Mouse (Mus musculus) brown adipose tissue, adult 24 weeks (tissue): ENCODE data around the gene Trpm4. TPM values are rescaled to one million over a fixed set of nuclear protein-coding genes. Genes with fewer than 3 reads are reported as not detected.

Source experiments
- H3K27ac ChIP-seq: fragments of 200-500 bp; replicated peaks from 2 replicates; pipeline ENCODE4 v1.5.1; 2012; ENCODE audit warnings: low read depth, mild to moderate bottlenecking, low read length
- H3K4me1 ChIP-seq: fragments of 200-500 bp; 2 replicates; pipeline ENCODE4 v1.6.1; 2012; ENCODE audit warnings: low read length, mixed read lengths; ENCODE audit not compliant: control insufficient read depth, insufficient read depth, insufficient read length
- H3K4me3 ChIP-seq: fragments of 200-500 bp; 2 replicates; pipeline ENCODE4 v1.5.1; 2012; ENCODE audit warnings: low read depth, mild to moderate bottlenecking, low read length, moderate library complexity; ENCODE audit not compliant: insufficient read depth
- polyA plus RNA-seq: library from polyadenylated mRNA; stranded (reverse); fragments of >200 nt; gene quantifications from 2 replicates; pipeline ENCODE4 v1.2.4, GENCODE M21; 2012; ENCODE audit not compliant: missing spikeins, insufficient read depth, insufficient read length

The Trpm4 gene
- 4.0 and 5.0 TPM in 2 replicates for polyA plus RNA-seq

DNA sequence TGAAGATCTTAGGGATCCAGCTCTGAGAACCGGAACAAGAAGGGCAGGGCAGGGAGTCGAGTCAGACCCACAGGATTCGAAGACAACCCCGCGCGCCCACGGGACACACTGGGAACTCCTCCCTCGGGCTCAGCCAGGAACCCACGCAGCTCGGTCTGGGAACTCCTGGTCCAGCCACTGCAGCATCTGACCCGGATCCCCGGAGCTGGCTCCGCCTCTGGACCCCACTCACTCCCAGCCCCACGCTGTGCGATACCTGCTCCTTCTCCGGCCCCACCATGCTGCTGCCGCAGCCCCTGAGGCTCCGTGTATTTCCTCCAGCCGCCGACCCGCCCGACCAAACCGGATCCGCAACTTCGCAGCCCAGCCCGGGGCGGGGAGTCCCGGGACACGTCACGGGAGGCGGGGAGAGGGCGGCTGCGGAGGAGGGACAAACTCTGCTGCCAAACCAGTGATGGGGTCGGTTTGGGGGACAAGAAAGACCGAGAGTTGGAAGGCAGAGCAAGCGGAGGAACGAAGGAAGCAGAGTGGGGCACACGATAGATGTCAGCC is at the start of gene Trpm4:
Gene Trpm4, minus strand, starts transcription at position 350 of the 552 bp plus-strand sequence.
- peak within 1 kb of the TSS; percentile 74 for H3K4me3 ChIP-seq
- H3K4me1 ChIP-seq = peaks cover 11% of the 10 kb centered on the region
- H3K27ac ChIP-seq = peak within 1 kb of the TSS; percentile 42; the same call in 1 of the 2 replicates

- no peak overlapping the region for H3K27ac ChIP-seq
- no peak overlapping the region for H3K4me3 ChIP-seq
- H3K4me1 ChIP-seq = no peaks in the 10 kb centered on the region
Measured at GRCm38 (mm10) chr7:45376057-45376456, 42.5 kb upstream of the Trpm4 start.

DNA sequence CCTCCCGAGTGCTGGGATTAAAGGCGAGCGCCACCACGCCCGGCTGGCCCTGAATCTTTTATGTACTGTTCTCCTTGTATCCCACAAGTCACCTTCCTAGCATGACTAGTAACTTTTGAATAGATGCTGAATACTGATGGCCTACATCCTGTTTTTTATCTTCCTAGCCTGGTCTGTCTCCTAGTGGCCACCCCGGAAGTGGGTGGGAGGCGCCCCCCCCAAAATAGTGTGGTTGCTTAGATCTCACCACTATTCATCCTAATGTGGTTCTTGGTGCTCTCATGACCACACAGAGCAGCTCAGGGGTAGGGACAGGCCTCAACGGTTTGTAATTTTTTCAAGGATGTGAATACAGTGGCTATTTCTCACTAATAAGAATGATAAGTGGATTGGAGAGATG is 41.0 kb upstream of the Trpm4 start:
- Histone ChIP-seq H3K27ac (no peak overlapping the region), H3K4me1 (no peaks in the 10 kb centered on the region)

GRCm38 (mm10) chr7:45372371-45372770 is 38.8 kb upstream of the Trpm4 start:
- Histone ChIP-seq H3K27ac (no peak overlapping the region), H3K4me1 (no peaks in the 10 kb centered on the region), H3K4me3 (no peak overlapping the region)

More for the DNA sequence above, 41.0 kb upstream of the Trpm4 start:
- H3K4me3 ChIP-seq = no peak overlapping the region

DNA sequence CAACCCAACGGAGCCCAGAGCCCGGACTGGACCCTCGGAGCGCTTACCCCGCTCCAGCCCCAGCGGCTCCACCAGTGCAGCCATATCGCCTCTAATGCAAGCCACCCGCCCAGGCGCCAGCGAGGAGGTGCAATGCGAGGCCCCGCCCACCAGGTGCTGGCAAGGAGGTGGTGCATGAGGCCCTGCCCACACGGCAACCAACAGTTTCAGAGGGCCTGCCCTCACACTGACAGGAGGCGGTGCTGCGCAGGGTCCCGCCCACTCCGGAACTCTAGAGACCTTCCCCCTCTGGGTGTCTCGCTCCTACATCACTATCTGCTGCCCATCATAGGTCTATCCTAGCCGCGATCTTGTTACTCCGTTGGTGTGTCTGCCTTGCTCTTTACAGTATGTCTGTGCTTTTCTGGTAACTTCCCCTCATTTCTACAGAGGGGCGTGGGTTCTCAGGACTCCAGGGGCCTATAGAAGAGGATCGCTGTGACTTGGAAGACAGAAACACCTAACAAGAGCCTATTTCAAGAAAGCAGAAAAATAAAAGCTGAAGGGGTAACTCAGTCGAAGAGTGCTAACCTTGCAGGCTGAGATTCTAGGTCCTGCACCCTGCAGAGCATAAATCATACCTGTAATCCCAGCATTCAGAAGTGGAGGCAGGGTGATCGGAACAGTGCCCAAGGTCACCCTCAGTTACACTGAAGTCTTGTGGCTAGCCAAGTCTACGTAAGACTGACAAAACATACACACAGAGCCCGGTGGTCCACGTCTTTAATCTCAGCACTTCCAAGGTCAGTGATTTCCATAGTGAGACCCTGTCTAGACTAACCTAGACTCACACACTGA is 37.1 kb upstream of the Trpm4 start, which contains the start of gene Lin7b:
Gene Lin7b, minus strand, starts transcription at position 109 of the 837 bp plus-strand sequence.
- Histone ChIP-seq H3K27ac (no peak within 1 kb of the TSS), H3K4me1 (peaks cover 4% of the 10 kb centered on the region; the same call in 1 of the 2 replicates), H3K4me3 (peak within 1 kb of the TSS; percentile 56)

GRCm38 (mm10) chr7:45369836-45370474 is 36.4 kb upstream of the Trpm4 start:
- H3K4me3 ChIP-seq = peak overlapping the region; percentile 56
- H3K27ac ChIP-seq = no peak overlapping the region
- H3K4me1 ChIP-seq = peaks cover 4% of the 10 kb centered on the region; the same call in 1 of the 2 replicates

DNA sequence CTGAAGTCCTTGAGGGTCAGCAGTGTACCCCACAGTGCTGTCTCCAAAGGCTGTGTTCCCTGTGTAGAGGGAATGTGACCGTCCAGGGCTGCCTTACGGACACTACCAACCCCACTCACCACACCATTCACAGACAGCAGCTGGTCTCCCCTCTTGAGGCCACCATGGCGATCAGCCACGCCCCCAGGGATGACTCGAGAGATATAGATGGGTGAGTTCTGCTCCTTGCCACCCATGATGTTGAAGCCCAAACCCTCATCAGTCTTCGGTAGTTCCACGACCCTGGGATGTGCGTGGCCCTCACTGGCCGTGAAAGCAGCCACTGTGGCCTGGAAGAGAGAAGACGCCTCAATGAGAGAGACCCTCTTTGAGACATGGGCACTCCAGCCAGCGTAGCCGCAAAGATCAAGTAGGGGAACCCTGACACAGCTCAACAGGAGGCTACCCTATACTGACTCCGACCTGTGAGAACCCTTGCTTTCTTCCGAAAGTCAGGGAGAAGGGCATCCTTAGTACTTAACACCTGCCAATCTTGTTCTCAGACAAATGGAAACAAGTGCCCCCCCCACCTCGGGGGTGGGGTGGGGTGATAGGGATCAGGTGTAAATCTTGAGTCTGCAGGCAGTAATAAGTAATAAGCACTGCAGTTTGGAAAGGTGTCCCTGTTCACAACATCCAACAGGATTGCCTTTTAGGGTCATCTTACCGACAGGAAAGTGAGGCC is 35.6 kb upstream of the Trpm4 start:
- no peak overlapping the region for H3K27ac ChIP-seq
- peaks cover 4% of the 10 kb centered on the region; the same call in 1 of the 2 replicates for H3K4me1 ChIP-seq
- no peak overlapping the region for H3K4me3 ChIP-seq

DNA sequence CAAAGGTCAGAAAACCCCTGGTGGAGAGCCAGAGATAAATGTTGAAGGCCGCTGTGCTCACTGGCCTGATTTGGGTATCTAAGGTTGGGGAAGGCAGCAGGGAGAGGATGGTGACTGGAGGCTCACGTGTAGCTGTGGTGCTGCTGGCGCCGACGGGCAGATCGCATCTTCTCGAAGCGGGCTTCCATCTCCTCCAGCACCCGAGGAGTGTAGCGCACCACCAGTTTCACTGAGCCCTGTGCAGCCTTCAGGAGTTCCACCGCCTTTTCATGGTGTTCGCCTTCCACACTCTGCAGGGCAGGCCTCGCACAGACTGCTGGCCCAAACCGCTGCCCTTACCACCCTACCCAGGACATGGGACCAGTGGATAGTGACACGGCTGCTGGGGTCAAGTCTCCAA is 34.6 kb upstream of the Trpm4 start:
- Histone ChIP-seq H3K4me1 (peaks cover 4% of the 10 kb centered on the region; the same call in 1 of the 2 replicates), H3K27ac (no peak overlapping the region), H3K4me3 (no peak overlapping the region)

DNA sequence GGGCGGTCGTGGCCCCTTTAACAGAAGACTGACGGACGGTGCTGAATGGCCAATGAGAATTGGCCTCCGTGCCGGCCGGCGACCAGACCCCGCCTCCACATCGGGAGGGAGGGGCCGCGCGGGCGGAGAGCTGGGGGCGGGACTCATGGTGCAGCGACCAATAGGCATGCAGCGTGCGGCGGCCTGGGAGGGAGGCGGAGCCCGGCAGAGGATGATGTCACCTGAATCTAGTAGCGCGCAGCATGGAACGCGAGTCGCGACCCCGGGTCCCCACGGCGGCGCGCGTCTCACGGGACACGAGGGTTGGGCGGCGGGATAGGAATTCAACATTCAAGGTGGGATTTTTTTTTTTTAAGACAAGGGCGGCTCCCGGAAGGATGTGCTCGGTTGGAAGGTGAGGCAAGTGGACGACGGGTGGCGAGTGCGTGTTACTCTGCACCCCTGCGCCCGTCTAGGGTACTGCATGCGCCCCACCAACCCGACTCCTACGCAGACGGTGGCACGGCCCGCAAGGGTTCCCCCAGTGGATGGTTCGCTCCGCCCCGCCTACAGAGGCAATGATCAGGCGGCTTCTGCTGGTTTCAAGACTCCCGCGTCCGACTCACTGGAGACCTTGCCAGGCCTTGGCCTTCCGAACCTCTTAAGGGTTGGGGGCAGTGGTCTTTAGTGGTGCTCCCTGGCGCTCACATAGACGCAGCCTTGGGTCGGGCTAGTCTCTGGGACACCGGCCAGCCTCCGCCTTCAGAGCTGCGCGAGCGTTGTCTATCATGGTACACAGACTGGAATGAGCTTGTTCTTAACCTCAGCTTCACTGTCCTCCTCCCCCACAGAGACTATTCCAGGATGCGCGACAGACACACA is 33.7 kb upstream of the Trpm4 start:
- Histone ChIP-seq H3K27ac (no peak overlapping the region), H3K4me1 (peaks cover 4% of the 10 kb centered on the region; the same call in 1 of the 2 replicates), H3K4me3 (peak overlapping the region; percentile 85)

DNA sequence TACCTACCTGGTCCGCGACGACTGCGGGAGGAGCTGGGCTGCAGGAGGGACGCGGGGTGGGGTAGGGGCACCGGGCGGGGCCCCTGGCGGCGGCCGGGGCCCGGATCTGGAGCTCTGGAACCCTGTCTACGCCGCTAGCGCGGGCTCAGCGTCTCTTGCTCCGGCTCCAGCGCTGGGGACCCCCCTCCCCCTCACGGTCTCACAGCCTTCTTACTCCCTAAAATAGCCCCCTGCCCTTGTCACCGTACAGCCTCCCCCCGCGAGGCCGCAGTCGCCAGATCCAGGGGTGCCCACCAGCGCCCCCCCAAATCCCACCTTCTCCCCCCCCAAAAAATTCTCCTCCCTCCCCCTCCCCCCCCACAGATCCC is 33.1 kb upstream of the Trpm4 start, which contains the start of gene Ppfia3:
Gene Ppfia3, minus strand, starts transcription at position 368 of the 368 bp plus-strand sequence.
- no peak within 1 kb of the TSS for H3K27ac ChIP-seq
- H3K4me1 ChIP-seq = peaks cover 4% of the 10 kb centered on the region; the same call in 1 of the 2 replicates
- H3K4me3 ChIP-seq = peak within 1 kb of the TSS; percentile 85

DNA sequence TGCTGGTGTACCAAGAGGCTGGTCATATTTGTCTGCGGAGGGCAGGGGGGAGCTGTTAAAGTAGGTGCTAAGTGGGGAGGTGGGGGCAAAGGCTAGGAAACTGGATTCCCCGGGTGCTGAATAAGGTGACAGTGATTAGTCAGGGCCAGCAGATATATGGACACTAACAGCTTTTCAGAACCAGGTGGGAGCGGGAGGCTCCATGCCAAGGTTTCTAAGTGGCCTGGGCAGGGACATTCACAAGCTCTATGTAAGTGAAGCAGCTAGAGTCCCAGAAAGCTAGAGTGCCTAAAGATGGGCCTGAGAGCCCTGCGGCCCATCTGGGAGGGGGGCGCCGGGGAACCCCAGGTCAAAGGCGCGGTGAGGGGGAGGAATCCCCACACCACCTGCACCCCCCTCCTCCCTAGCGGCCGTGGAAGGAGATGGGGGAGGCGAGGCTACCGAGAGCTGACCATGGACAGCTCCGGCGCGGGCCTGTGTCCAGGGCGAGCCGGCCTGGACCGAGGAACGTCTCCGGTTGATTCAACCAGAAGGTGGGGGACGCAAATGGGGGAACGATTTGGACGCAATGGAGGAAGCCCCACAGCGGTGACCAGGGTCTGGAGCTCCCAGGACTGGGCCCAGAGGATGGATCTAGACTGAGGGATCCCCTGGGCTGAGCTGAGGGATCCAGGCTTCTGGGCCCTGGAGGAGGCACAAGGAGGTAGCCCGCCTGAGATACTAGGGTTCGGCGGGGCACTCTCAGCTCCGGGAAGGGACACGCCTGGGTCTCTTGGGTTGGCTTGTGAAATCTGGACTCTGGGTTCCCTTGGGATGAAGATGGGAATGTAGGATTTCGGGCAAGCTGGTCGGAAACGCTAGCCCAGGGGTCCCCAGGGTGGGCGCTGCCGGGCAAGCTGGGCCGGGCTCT is 32.4 kb upstream of the Trpm4 start:
- Histone ChIP-seq H3K4me3 (peak overlapping the region; percentile 40), H3K27ac (no peak overlapping the region), H3K4me1 (peaks cover 8% of the 10 kb centered on the region; the same call in 1 of the 2 replicates)

GRCm38 (mm10) chr7:45363983-45364382 is 30.4 kb upstream of the Trpm4 start:
- H3K4me3 ChIP-seq = no peak overlapping the region
- no peak overlapping the region for H3K27ac ChIP-seq
- peaks cover 8% of the 10 kb centered on the region; the same call in 1 of the 2 replicates for H3K4me1 ChIP-seq

DNA sequence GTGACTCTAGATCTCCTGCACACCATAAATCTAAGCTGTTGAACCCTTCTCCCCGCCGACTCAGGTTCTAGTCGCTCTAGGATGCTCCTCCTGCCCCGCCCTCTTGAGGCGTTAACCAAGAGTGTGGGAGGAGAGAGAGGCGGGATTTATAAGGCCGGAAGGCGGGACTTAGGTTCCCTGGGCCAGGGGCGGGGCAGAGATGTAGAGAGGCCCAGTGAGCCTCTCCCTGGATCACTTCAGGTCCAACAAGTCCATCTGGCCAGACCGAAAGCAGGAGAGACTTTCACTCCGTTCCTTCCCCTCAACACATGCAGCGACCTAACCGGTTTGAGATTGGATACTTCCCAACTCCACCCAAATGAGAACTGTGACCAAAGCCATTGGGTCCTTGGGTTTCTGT is 29.2 kb upstream of the Trpm4 start:
- Histone ChIP-seq H3K4me3 (no peak overlapping the region), H3K4me1 (peaks cover 8% of the 10 kb centered on the region; the same call in 1 of the 2 replicates), H3K27ac (no peak overlapping the region)
